Mouse (Mus musculus) kidney, adult 18-20 months (tissue): ENCODE data around the gene Slc15a5.
A peak's percentile ranks its signal among the peaks of the same experiment; 100 is the strongest.

Source experiments
- DNase-seq: peaks from one replicate; pipeline ENCODE4 v3.0.0; 2021

Gene Slc15a5

DNA sequence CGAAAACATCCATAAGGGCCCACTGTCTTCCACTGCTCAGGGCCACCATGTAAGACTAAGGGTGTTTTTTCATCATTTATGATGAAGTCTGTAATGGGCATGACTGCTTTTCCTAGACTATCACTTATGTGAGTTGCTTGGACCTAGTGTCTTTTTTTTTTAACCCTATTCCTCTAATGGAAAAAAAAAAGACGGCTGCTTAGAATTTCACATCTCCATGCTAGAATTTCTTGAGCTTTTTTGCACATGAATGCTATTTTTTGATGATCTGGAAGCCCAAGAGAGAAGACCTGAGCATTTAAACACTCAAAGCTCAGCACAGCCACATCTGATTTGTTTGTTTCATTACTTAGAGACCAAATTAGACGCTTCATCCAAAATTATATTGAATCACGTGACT is at the start of gene Slc15a5:
Slc15a5 (minus strand) TSS at position 101 of the 400 bp plus-strand sequence.
- no peak for DNase-seq

DNA sequence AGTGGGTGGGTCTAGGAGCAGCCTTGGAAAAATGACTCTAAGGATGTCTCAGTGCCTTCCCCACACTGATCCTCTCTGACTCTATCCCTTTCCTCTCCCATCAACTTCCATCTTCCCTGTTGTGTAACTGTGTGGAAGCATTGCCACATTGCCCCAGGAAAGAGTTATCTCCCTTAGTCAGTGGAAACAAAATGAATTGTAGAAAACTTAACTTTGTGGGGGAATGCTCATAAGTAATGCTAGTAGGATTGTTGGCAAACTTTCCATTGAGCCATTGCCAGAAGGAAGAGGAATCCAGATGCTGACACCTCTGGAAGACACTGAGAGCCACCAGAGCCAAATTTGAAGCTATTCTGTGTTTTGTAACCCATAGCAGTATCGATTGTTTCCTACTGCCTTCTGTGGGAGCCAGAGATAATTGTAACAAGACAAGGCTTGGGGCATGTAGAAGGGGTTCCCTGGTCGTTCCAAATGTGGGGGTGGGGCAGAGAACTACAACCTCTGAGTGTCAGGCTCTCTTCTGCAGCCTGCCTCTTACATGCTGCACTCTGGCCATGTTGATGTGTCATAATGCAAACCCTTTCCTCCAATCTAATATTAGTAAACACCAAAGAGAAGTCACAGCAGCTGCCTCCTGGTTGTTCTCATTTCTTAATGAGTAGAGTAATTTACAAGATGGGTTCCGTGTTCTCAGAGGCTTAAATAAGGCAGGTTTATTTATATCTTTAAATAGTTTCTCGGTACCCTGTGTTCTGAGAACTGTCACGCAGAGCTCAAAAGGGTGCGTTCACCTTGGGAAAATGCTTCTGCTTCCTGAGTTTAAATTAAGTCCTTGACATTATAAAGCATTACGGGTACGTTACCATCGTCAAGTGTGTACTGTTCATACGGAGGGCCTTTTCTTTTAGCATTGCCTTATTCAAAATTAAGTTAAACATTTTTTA is 48.9 kb upstream of the Slc15a5 start:
- no peak for DNase-seq

DNA sequence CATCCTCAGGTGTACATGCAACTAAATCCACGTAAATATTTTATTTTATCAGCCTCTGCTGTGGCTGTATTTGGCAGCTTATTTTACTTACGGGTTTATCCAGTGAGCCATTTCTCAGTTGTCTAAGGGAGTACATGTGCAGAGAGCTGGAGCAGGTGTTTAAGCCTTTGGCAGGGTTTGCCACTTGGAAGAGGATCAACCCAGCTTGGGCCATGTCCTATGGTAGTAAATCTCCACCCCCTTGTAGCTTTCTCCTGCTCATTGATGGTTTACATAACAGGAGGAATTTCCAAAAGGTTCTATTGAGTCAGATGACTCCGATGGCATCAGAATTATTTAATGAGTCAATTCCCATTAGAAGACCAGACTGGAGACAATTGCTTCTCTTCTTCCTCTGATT is 37.8 kb upstream of the Slc15a5 start:
- DNase-seq, result no peak

DNA sequence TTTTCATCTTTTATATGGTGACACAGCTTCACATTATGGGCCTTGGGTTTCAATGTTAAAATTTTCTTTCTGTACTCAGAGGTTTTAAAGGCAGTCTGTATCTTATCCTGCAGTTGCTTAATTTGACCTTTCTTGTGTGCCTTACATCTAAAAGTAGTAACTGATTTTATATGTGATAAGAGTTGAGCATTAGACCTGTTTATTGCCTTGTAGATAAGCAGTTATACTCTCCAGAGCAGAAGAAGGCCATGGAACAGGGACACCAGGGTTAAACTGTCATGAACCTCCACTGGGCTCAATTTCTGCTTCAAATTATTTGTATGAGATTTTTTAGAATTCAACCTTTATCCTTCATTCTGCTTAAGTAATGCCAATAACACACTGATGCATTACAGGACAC is 24.8 kb upstream of the Slc15a5 start:
- DNase-seq, result no peak

DNA sequence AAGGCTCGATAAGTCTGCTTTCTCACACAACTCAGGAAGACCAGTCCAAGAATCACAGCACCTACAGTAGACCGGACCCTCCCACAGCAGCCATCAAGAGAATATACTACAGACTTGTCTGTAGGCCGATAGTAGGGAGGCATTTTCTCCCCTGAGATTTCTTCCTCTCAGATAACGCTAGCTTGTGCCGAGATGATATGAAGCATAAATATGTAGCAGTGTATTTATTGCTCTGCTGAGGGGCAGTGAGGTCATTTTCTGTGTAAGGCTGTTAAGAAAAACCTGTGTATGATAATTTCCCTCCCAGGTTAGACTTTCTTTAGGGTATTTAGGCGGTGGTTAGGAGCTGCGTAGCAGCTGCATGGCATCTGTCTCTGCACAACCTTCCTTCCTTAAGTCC is 23.2 kb upstream of the Slc15a5 start:
- no peak for DNase-seq

DNA sequence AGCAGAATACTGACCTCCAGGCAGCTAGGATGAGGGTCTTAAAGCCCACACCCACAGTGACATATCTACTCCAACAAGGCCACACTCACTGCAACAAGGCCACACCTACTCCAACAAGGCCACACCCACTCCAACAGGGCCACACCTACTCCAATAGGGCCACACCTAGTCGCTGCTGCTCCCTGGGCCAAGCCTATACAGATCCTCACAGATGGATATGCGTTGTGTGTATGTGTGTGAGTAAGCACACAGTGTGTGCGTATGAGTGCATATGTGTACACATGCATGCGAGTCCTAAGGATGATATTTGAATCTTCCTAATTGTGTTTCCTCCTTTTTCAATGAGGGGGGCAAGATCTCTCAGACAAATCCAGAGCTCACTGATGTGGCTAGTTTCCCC is 22.1 kb upstream of the Slc15a5 start:
- no peak for DNase-seq

DNA sequence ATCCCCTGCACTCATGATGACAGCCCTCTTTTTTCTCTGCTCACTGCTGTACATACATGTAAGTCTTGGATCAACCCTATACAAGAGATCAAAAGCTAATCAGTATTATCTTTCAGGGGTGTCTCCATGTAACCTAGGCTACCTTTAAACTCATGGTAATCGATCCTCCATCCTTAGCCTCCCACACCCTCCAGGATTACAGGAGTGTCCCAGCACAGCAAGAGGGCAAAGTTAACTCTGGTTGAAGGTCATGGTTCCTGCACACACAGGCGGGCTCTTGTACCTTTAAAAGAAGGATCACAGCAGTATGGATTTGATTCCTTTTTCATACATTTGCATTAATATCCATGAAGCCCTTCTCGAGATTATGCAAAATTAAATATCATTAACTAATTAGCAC is 19.9 kb upstream of the Slc15a5 start:
- DNase-seq, result no peak

DNA sequence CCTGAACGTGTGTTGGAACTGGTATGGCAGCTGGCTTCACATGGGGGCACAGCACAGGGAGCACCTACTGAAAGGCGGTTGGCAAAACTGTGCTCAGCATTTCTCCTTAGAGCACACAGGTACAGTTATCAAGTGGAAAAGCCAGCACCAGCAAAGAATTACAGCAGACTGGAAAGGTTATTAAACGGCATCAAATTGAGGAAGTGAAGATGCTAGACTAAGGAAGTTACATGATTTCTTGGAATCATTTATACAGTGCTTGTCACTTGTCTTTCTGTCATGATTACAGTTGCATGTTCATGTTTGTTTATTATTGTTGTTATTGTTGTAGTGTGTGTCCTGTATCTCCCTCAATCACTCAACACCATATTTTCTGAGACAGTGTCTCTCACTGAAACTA is 15.3 kb upstream of the Slc15a5 start:
- DNase-seq, result no peak

DNA sequence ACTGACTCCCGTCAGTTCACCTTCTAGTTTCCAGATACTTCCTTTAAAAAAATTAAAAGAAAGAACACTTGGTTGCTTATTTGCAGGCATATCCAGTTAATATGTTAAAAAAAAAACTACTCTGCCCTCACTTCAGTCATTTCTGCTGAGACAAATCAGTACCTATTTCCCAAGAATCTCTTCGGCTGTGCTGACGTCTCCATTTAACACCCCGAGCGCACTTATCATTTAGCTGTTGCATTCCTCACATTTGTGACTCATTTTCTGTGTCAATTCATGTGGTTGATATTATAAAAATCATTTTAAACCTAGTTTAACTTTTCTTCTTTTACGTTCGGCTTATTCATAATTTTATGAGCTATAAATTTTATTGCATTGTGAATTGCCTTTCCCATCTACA is 12.7 kb upstream of the Slc15a5 start:
- DNase-seq, result no peak

DNA sequence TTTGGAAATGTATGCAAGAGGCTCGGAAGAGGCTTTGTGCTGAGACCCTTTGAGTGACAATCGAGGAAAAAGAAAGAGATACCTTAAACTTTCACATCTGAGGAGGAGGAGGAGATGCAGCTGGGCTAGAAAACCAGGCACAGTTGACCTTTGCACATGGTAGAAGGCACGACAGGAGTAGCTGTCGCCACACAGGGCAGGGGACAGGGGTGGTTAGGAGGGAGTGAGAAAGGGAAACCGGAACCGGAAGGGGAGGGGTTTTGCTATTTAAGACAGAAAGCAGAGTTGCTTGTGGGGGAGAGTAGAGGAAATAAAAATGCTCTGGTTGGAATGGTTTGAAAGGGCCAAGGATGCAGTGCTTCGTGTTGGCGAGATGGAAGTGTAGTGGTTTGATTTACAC is 9.4 kb upstream of the Slc15a5 start:
- DNase-seq, result no peak

DNA sequence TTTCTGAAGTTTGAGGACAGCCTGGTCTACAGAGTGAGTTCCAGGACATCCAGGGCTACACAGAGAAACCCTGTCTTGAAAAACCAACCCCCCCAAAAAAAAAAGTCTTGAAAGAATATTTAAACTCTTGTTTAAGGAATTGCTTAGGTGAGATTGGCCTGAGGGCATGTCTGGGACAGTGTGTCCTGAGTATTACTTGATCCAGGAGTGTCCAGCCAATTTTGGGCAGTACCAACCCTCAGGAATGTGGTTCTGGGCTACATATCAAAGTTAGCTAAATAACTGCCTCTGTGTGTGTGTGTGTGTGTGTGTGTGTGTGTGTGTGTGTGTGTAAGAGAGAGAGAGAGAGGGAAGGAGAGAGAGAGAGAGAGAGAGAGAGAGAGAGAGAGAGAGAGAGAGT is 6.7 kb upstream of the Slc15a5 start:
- DNase-seq, result peak; percentile 16

DNA sequence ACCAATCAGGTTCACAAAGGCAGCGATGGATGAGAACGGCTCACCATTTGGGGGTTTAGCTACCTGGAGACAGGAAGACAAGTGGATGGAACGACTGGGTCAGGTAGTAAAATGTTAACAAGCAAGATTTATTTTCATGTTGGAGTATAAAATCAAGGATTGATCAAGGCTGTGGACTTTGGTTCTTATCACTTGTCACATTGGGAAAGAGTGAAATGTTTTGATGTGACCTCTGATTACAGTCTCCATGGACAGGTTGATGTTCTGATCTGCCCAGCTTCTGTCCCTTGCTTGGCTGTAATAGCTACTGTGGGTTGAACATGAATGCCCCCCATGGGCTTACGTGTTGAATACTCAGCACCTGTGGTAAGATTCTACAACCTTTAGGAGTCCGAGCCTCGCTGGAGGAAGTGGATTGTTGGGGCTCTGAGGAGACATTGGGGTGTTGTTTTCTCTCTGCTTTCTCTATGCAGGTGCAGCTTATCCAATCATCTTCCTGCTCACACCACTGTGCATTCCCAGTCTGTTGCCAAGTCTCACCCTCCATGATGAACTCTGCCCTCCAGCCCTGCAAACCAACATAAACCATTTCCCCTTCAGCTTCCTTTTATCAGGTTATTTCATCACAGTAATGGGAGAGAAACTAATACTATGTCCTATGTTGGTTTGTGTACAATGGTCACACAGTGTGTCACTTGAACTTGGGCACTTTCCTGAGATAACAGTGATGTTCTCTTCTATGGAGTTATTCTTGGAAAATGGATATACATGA is 1.2 kb upstream of the Slc15a5 start:
- DNase-seq, result no peak

DNA sequence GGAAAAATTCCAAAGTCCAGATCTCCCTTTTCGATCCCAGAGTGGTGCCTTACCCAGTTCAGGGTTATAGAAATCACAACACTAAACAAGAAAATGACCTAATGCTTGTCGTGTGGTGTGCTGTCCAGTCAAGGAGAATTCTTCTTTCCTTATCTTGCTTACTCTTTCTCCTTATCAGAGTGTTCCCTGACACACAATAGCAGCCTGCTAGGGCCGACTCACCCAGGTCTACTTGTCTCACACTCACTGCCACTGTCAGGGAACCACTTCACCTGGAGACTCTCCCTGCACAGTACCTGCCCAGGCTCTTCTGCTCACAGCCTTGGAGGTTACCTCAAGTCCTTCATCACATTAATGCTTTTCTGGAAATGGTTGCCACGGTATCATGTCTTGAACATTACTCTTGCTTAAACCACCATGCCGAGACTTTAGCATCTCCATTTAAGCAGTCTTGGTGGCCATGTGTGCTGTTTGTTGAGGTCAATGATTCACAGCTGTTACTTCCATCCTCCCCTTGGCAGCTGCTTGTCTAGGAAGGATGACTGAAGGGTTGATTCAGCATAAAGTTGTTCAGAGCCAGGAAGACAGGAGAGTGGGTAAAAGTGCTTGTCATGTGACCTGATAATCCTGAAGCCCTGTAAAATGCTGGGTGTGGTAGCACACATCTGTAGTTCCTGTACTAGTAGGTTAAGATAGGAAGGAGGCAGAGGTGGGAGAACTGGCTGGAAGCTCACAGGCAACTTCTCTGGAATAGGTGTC is 1.9 kb downstream of the Slc15a5 start:
- DNase-seq, result no peak

DNA sequence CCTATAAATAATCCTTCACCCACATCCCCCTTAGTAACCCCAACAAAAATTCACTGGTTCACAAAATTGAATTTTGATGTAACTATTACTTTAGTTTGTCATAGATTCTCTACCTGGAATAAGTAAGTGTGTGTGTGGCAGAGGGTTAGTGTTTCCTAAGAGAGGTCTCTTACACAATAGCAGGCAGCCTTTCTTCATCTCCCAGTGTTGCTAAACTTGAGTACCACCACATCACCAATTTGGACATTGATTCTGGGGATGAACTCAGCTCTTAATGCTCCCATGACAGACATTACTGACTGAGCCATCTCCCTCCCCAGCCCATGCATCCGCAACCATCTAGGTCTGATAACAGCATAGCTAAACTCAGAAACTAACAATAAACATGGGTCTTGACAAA is 4.0 kb downstream of the Slc15a5 start:
- DNase-seq, result no peak

DNA sequence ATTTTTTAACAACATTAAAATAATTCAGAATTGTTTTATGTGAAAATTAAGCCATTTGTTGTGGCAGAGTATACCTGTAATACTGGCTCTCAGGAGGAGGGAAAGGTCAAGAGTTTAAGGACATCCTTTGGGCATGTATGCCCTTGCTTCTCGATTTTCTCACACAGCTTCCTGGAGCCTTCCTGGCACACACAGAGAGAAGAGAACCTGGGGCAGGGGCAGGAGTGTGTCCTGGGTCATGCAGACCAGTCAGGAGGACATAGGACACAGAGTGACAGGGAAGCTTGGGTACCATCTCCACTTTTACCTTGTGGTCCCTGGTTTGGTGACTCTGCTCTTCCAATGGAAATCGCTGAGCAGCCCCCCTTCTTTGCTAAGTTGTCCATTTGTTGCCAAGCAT is 6.2 kb downstream of the Slc15a5 start:
- DNase-seq, result no peak

DNA sequence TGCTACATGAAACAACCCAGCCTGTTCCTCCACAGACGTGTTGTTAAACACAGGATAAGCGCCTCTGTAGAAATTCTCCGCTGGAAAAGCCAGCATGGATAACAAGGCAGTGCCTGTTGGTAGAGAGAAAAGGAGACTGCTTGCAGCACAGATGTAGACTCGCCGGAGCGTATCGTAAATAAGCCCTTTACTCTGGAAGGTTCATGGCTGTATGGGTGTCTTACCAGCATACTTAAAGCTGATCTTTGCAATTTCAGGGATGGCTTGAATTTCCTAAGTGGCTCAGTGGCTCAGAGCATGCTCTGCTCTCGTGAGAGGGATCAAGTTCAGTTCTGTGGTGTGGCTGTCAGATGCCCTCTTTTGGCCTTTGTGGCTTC is 6.8 kb downstream of the Slc15a5 start:
- DNase-seq, result no peak

DNA sequence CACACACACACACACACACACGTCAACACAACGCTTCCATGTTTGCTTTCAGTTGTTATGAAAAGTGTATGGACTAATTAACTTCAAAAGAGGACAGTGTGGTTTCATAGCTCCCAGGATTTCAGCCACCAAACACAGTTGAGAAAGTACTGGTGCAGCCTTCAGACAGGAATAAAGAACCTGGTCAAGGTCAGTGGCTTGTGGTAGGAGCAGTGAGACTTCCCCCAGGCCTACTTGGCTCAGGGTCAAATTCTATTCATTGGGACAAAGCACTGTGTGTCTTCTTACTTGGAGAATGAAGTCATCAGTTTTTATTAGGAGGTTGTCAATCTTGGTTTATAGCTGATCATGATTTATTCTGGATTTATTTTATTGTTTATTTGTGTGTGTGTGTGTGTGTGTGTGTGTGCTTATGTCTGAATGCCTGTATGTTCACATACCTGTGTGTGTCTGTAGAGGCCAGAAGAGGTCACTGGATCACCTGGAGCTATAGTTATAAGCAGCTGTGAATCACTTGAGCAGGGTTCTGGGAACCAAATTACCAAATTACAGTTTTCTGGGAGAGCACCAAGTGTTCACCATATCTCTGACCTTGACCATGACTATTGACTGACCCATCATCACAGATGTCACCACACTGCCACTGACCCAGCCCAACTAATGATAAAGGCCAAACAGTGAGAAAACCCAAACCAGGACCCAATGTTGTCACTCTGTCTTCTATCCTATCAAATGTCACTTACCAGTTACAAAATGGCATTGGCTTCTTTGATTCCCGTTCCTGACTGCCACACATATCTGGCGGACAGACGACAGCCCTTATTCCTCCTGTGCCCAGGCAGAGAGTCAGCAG is 7.4 kb downstream of the Slc15a5 start:
- no peak for DNase-seq

DNA sequence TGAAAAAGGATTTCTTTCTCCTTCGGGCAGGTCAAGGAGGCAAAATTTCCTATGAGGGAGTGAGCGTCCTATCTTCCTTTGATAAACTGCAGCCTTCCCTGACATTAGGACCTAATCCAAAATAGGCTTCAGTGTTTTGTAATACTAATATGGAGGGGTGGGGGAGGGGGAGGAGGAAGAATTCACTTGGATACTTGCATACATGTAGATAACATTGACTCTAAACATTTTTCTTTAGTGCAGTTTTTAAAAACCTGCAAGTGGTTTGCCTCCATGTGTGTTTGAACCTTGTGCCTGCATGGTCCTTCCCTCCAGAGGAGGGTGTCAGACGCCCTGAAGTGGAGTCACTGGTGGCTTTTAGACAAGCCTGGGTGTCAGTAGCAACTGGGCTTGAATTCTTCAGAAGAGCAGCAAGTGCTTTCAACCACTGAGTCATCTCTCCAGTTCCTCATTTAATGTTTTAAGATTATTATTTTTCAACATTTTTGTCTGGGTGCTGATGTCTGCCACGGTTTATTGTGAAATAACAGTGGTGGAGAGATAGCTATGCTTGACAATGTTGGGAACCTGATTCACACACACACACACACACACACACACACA is 8.1 kb downstream of the Slc15a5 start:
- no peak for DNase-seq

DNA sequence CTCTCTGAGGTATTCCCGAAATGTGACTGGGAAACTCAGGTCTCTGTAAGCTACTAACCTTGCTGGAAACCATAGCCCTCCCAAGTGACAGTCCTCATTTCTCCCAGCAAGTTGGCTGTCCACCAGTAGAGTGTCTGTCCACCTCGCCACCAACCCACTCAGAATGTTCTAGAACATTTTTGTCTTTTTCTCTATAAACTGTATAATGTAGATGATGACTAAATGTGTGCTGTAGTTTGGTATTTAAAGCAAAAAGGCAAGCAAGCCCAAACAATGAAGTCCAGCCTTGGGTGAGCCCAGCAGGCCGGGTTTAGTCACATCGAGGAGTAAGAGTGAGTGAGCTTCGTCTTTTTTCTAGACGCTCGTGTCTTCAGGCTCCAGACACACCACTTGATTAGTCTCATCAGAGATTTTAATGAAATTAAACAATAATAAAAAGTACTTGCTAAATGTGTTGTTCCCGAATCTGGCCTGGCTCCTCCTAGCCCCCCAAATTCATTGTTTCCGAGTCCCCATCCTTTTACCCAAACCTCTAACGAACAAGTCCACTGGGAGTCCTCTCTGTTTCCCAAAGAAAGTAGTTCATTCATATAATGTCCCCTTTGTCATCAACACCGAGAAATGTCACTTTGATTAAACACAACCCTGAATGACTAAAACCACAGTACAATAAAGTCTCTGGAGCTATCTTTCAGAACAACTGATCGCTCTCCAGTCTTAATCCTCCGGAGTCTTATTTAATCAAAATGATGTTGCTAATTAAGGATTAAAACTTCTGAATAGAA is 8.8 kb downstream of the Slc15a5 start:
- no peak for DNase-seq

DNA sequence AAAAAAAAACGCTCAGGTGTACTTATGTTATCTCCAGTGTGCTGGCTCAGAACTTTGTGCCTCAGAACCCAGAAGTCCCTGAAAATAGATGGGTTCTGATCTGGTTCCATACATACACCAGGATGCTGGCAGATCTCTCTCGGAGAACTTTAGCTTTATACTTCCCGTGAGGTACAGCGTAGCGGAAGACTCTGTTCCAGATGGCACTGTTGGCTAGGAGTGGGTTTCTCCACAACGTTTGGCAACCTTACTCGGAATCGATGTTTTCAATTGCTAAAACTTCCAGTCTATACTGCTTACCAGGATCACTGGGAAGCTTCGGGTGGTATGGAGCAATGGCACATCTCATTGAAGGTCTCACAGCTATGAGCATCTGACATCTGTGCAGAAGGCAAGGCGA is 9.8 kb downstream of the Slc15a5 start:
- no peak for DNase-seq

DNA sequence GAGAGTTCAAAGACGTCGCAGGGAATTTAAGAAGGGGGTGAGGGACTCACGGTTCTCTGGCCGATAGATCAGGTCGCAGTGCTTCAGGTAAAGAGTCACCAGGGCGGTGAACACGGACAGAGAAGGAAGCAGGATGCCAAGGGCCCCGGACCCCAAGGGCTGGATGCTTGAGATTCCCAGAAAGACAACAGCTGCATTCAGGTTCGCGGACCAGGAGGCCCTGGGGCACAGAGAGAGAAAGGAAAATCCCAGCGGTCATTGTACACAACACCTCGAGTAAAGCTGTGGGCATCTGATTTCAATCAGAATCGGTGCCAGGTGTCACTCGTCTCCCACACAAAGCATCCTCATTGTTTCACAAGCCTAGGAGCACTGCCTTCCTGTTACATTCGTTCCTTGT is 24.1 kb downstream of the Slc15a5 start:
- DNase-seq, result no peak
